Mouse (Mus musculus): ENCODE results near the gene Sik2. TPM values are rescaled to one million over a fixed set of nuclear protein-coding genes. Genes with fewer than 3 reads are reported as not detected.
A peak's percentile ranks its signal among the peaks of the same experiment; 100 is the strongest.

Sik2 gene
- polyA plus RNA-seq, 1 experiment from 2014 or later, result 10.1 TPM

GRCm38 (mm10) chr9:50854376-50854775 is 154.5 kb downstream of the Sik2 start:
- H3K27ac ChIP-seq (replicated peaks), result no peak overlapping the region
- H3K36me3 ChIP-seq (ENCODE audit: control insufficient read depth, insufficient read depth, low read length), result peaks cover 1% of the 10 kb centered on the region; the same call in 1 of the 2 replicates
- 75% methylated on average over 8 of the region's 8 CpGs for WGBS
- no peak for ATAC-seq (ENCODE audit: low FRiP score, low TSS enrichment)
- no peak overlapping the region for H3K9ac ChIP-seq (ENCODE audit: low read length)
- no peak overlapping the region for H3K4me2 ChIP-seq (replicated peaks; ENCODE audit: low read depth)
- DNase-seq (ENCODE audit: low spot score), result no peak
- no peaks in the 10 kb centered on the region for H3K9me3 ChIP-seq (ENCODE audit: control insufficient read depth, low read length)
- H3K27me3 ChIP-seq (ENCODE audit: control insufficient read depth, insufficient read depth, low read length), result no peaks in the 10 kb centered on the region
- H3K4me1 ChIP-seq (replicated peaks; ENCODE audit: control insufficient read depth, insufficient read depth), result no peaks in the 10 kb centered on the region
- no peak overlapping the region for H3K4me3 ChIP-seq (ENCODE audit: low read depth, low read length)
- no peak for TF ChIP-seq CTCF (IDR thresholded peaks at IDR 0.05; ENCODE audit: low read depth)

GRCm38 (mm10) chr9:50852634-50853349 is 156.1 kb downstream of the Sik2 start:
- 47% methylated on average over 17 of the region's 17 CpGs for WGBS
- H3K9ac ChIP-seq (ENCODE audit: low read length), result no peak overlapping the region

GRCm38 (mm10) chr9:50850713-50851112 is 158.2 kb downstream of the Sik2 start:
- DNase-seq (ENCODE audit: low spot score), result peak; percentile 50
- peak overlapping the region; percentile 46 for H3K27ac ChIP-seq (replicated peaks)
- H3K4me2 ChIP-seq (replicated peaks; ENCODE audit: low read depth), result peak overlapping the region; percentile 41
- H3K9ac ChIP-seq (ENCODE audit: low read length), result peak overlapping the region; percentile 8
- H3K27me3 ChIP-seq (ENCODE audit: control insufficient read depth, insufficient read depth, low read length), result no peaks in the 10 kb centered on the region
- H3K4me1 ChIP-seq (replicated peaks; ENCODE audit: control insufficient read depth, insufficient read depth), result no peaks in the 10 kb centered on the region
- ATAC-seq (ENCODE audit: low FRiP score, low TSS enrichment), result no peak
- H3K4me3 ChIP-seq (ENCODE audit: low read depth, low read length), result no peak overlapping the region
- H3K9me3 ChIP-seq (ENCODE audit: control insufficient read depth, low read length), result no peaks in the 10 kb centered on the region
- no peaks in the 10 kb centered on the region for H3K36me3 ChIP-seq (ENCODE audit: control insufficient read depth, insufficient read depth, low read length)
- no peak for TF ChIP-seq CTCF (IDR thresholded peaks at IDR 0.05; ENCODE audit: low read depth)
- no peak for TF ChIP-seq EP300 (optimal IDR thresholded peaks at IDR 0.05)
- 29% methylated on average over 8 of the region's 8 CpGs for WGBS

More at GRCm38 (mm10) chr9:50852634-50853349, 156.1 kb downstream of the Sik2 start:
- Histone ChIP-seq H3K27ac (replicated peaks) (peak overlapping the region; percentile 70), H3K36me3 (ENCODE audit: control insufficient read depth, insufficient read depth, low read length) (no peaks in the 10 kb centered on the region), H3K4me3 (ENCODE audit: low read depth, low read length) (no peak overlapping the region), H3K27me3 (ENCODE audit: control insufficient read depth, insufficient read depth, low read length) (no peaks in the 10 kb centered on the region), H3K4me2 (replicated peaks; ENCODE audit: low read depth) (peak overlapping the region; percentile 35), H3K9me3 (ENCODE audit: control insufficient read depth, low read length) (no peaks in the 10 kb centered on the region), H3K4me1 (replicated peaks; ENCODE audit: control insufficient read depth, insufficient read depth) (no peaks in the 10 kb centered on the region)
- TF ChIP-seq CTCF (IDR thresholded peaks at IDR 0.05; ENCODE audit: low read depth) (peak; percentile 40), EP300 (optimal IDR thresholded peaks at IDR 0.05) (no peak)
- DNase-seq (ENCODE audit: low spot score) (peak; percentile 56), ATAC-seq (ENCODE audit: low FRiP score, low TSS enrichment) (no peak)

- Histone ChIP-seq H3K9me3 (ENCODE audit: control insufficient read depth, low read length) (no peaks in the 10 kb centered on the region), H3K36me3 (ENCODE audit: control insufficient read depth, insufficient read depth, low read length) (no peaks in the 10 kb centered on the region), H3K4me1 (replicated peaks; ENCODE audit: control insufficient read depth, insufficient read depth) (no peaks in the 10 kb centered on the region), H3K4me2 (replicated peaks; ENCODE audit: low read depth) (peak overlapping the region; percentile 41), H3K4me3 (ENCODE audit: low read depth, low read length) (no peak overlapping the region), H3K27me3 (ENCODE audit: control insufficient read depth, insufficient read depth, low read length) (no peaks in the 10 kb centered on the region), H3K9ac (ENCODE audit: low read length) (peak overlapping the region; percentile 8), H3K27ac (replicated peaks) (peak overlapping the region; percentile 46)
- TF ChIP-seq EP300 (optimal IDR thresholded peaks at IDR 0.05), result no peak
- peak; percentile 47 for DNase-seq (ENCODE audit: low spot score)
- ATAC-seq (ENCODE audit: low FRiP score, low TSS enrichment), result peak; percentile 28; the same call in 1 of the 2 replicates
- WGBS, result 13% methylated on average over 11 of the region's 11 CpGs
Observed at GRCm38 (mm10) chr9:50850271-50850670, 158.6 kb downstream of the Sik2 start.

GRCm38 (mm10) chr9:50849755-50850154 is 159.1 kb downstream of the Sik2 start:
- Histone ChIP-seq H3K36me3 (ENCODE audit: control insufficient read depth, insufficient read depth, low read length) (no peaks in the 10 kb centered on the region), H3K9ac (ENCODE audit: low read length) (no peak overlapping the region), H3K4me3 (ENCODE audit: low read depth, low read length) (no peak overlapping the region), H3K4me2 (replicated peaks; ENCODE audit: low read depth) (peak overlapping the region; percentile 21), H3K4me1 (replicated peaks; ENCODE audit: control insufficient read depth, insufficient read depth) (no peaks in the 10 kb centered on the region), H3K27me3 (ENCODE audit: control insufficient read depth, insufficient read depth, low read length) (no peaks in the 10 kb centered on the region), H3K27ac (replicated peaks) (peak overlapping the region; percentile 63), H3K9me3 (ENCODE audit: control insufficient read depth, low read length) (no peaks in the 10 kb centered on the region)
- peak; percentile 56 for DNase-seq (ENCODE audit: low spot score)
- ATAC-seq (ENCODE audit: low FRiP score, low TSS enrichment), result peak; percentile 72
- WGBS, result 53% methylated on average over 9 of the region's 9 CpGs
- TF ChIP-seq EP300 (optimal IDR thresholded peaks at IDR 0.05) (no peak), CTCF (IDR thresholded peaks at IDR 0.05; ENCODE audit: low read depth) (no peak)

- WGBS, result 15% methylated on average over 8 of the region's 8 CpGs
- ATAC-seq (ENCODE audit: low FRiP score, low TSS enrichment) (peak; percentile 85), DNase-seq (ENCODE audit: low spot score) (peak; percentile 93)
- Histone ChIP-seq H3K27ac (replicated peaks) (peak overlapping the region; percentile 63), H3K36me3 (ENCODE audit: control insufficient read depth, insufficient read depth, low read length) (no peaks in the 10 kb centered on the region), H3K9me3 (ENCODE audit: control insufficient read depth, low read length) (no peaks in the 10 kb centered on the region), H3K27me3 (ENCODE audit: control insufficient read depth, insufficient read depth, low read length) (no peaks in the 10 kb centered on the region), H3K4me3 (ENCODE audit: low read depth, low read length) (no peak overlapping the region), H3K9ac (ENCODE audit: low read length) (no peak overlapping the region), H3K4me2 (replicated peaks; ENCODE audit: low read depth) (peak overlapping the region; percentile 21), H3K4me1 (replicated peaks; ENCODE audit: control insufficient read depth, insufficient read depth) (no peaks in the 10 kb centered on the region)
- no peak for TF ChIP-seq EP300 (optimal IDR thresholded peaks at IDR 0.05)
- peak; percentile 96 for TF ChIP-seq CTCF (IDR thresholded peaks at IDR 0.05; ENCODE audit: low read depth)
Observed at GRCm38 (mm10) chr9:50849249-50849648, 159.6 kb downstream of the Sik2 start.

All from stomach, postnatal 0 days (tissue).